Mouse (Mus musculus): ENCODE measurements at regions not wholly inside any gene's neighbourhood (a gene's known extent, or its start where the extent isn't known, plus 50 kb on each side); places are given as distances from the start of the nearest gene placed in this dataset.
A peak's percentile ranks its signal among the peaks of the same experiment; 100 is the strongest.

GRCm38 (mm10) chr4:22047730-22048455 is 116.8 kb downstream of the Faxc start:
- Histone ChIP-seq H3K9ac (ENCODE audit: low read length) (no peak overlapping the region), H3K4me3 (ENCODE audit: low read depth, low read length) (no peak overlapping the region), H3K4me1 (ENCODE audit: control insufficient read depth, insufficient read depth, low read length) (no peaks in the 10 kb centered on the region), H3K4me2 (ENCODE audit: low read length) (no peak overlapping the region), H3K27ac (ENCODE audit: low read depth, low read length) (no peak overlapping the region), H3K9me3 (replicated peaks; ENCODE audit: control insufficient read depth, low read length) (no peaks in the 10 kb centered on the region), H3K27me3 (replicated peaks; ENCODE audit: control insufficient read depth, insufficient read depth, low read length) (no peaks in the 10 kb centered on the region), H3K36me3 (ENCODE audit: control insufficient read depth, insufficient read depth, low read length) (no peaks in the 10 kb centered on the region)
- 52% methylated on average over 8 of the region's 8 CpGs for WGBS
- DNase-seq (ENCODE audit: low spot score) (no peak), ATAC-seq (no peak)

GRCm38 (mm10) chr4:22066785-22067433 is 135.8 kb downstream of the Faxc start:
- H3K36me3 ChIP-seq (ENCODE audit: control insufficient read depth, insufficient read depth, low read length), result no peaks in the 10 kb centered on the region
- H3K4me2 ChIP-seq (ENCODE audit: low read length), result peak overlapping the region; percentile 1; the same call in 1 of the 2 replicates
- H3K9ac ChIP-seq (ENCODE audit: low read length), result no peak overlapping the region
- H3K4me3 ChIP-seq (ENCODE audit: low read depth, low read length), result no peak overlapping the region
- DNase-seq (ENCODE audit: low spot score) (peak; percentile 86), ATAC-seq (peak; percentile 87)
- no peak overlapping the region for H3K27ac ChIP-seq (ENCODE audit: low read depth, low read length)
- H3K9me3 ChIP-seq (replicated peaks; ENCODE audit: control insufficient read depth, low read length), result no peaks in the 10 kb centered on the region; the same call in 1 of the 2 replicates
- H3K4me1 ChIP-seq (ENCODE audit: control insufficient read depth, insufficient read depth, low read length), result peaks cover 10% of the 10 kb centered on the region
- WGBS, result 7% methylated on average over 5 of the region's 5 CpGs
- H3K27me3 ChIP-seq (replicated peaks; ENCODE audit: control insufficient read depth, insufficient read depth, low read length), result no peaks in the 10 kb centered on the region

- peak; percentile 18 for ATAC-seq
- 43% methylated on average over 14 of the region's 14 CpGs for WGBS
- Histone ChIP-seq H3K27me3 (replicated peaks; ENCODE audit: control insufficient read depth, insufficient read depth, low read length) (no peaks in the 10 kb centered on the region), H3K4me1 (ENCODE audit: control insufficient read depth, insufficient read depth, low read length) (peaks cover 10% of the 10 kb centered on the region), H3K4me2 (ENCODE audit: low read length) (peak overlapping the region; percentile 25; the same call in 1 of the 2 replicates), H3K9ac (ENCODE audit: low read length) (no peak overlapping the region), H3K9me3 (replicated peaks; ENCODE audit: control insufficient read depth, low read length) (no peaks in the 10 kb centered on the region; the same call in 1 of the 2 replicates), H3K4me3 (ENCODE audit: low read depth, low read length) (no peak overlapping the region), H3K27ac (ENCODE audit: low read depth, low read length) (peak overlapping the region; percentile 35; the same call in 1 of the 2 replicates), H3K36me3 (ENCODE audit: control insufficient read depth, insufficient read depth, low read length) (no peaks in the 10 kb centered on the region)
- DNase-seq (ENCODE audit: low spot score), result peak; percentile 30
Observed at GRCm38 (mm10) chr4:22067678-22068299, 136.7 kb downstream of the Faxc start.

GRCm38 (mm10) chr4:22088209-22088787 is 157.2 kb downstream of the Faxc start:
- H3K4me3 ChIP-seq (ENCODE audit: low read depth, low read length), result no peak overlapping the region
- DNase-seq (ENCODE audit: low spot score) (peak; percentile 72), ATAC-seq (peak; percentile 75)
- H3K36me3 ChIP-seq (ENCODE audit: control insufficient read depth, insufficient read depth, low read length), result no peaks in the 10 kb centered on the region
- no peaks in the 10 kb centered on the region for H3K9me3 ChIP-seq (replicated peaks; ENCODE audit: control insufficient read depth, low read length)
- no peak overlapping the region for H3K4me2 ChIP-seq (ENCODE audit: low read length)
- H3K9ac ChIP-seq (ENCODE audit: low read length), result no peak overlapping the region
- H3K4me1 ChIP-seq (ENCODE audit: control insufficient read depth, insufficient read depth, low read length), result no peaks in the 10 kb centered on the region
- no peaks in the 10 kb centered on the region for H3K27me3 ChIP-seq (replicated peaks; ENCODE audit: control insufficient read depth, insufficient read depth, low read length)
- no peak overlapping the region for H3K27ac ChIP-seq (ENCODE audit: low read depth, low read length)
- 18% methylated on average over 3 of the region's 3 CpGs for WGBS

GRCm38 (mm10) chr4:22089637-22090041 is 158.5 kb downstream of the Faxc start:
- no peaks in the 10 kb centered on the region for H3K27me3 ChIP-seq (replicated peaks; ENCODE audit: control insufficient read depth, insufficient read depth, low read length)
- H3K36me3 ChIP-seq (ENCODE audit: control insufficient read depth, insufficient read depth, low read length), result no peaks in the 10 kb centered on the region
- H3K4me1 ChIP-seq (ENCODE audit: control insufficient read depth, insufficient read depth, low read length), result peaks cover 2% of the 10 kb centered on the region; the same call in 1 of the 2 replicates
- no peak overlapping the region for H3K4me2 ChIP-seq (ENCODE audit: low read length)
- H3K9ac ChIP-seq (ENCODE audit: low read length), result no peak overlapping the region
- no peak overlapping the region for H3K27ac ChIP-seq (ENCODE audit: low read depth, low read length)
- DNase-seq (ENCODE audit: low spot score) (no peak), ATAC-seq (no peak)
- H3K9me3 ChIP-seq (replicated peaks; ENCODE audit: control insufficient read depth, low read length), result no peaks in the 10 kb centered on the region
- WGBS, result 100% methylated on average over 1 of the region's 1 CpGs
- no peak overlapping the region for H3K4me3 ChIP-seq (ENCODE audit: low read depth, low read length)

- Histone ChIP-seq H3K4me3 (ENCODE audit: low read depth, low read length) (no peak overlapping the region), H3K4me1 (ENCODE audit: control insufficient read depth, insufficient read depth, low read length) (peaks cover 10% of the 10 kb centered on the region), H3K36me3 (ENCODE audit: control insufficient read depth, insufficient read depth, low read length) (no peaks in the 10 kb centered on the region), H3K9ac (ENCODE audit: low read length) (no peak overlapping the region), H3K27me3 (replicated peaks; ENCODE audit: control insufficient read depth, insufficient read depth, low read length) (no peaks in the 10 kb centered on the region), H3K9me3 (replicated peaks; ENCODE audit: control insufficient read depth, low read length) (no peaks in the 10 kb centered on the region), H3K27ac (ENCODE audit: low read depth, low read length) (no peak overlapping the region), H3K4me2 (ENCODE audit: low read length) (no peak overlapping the region)
- no peak for DNase-seq (ENCODE audit: low spot score)
- WGBS, result 82% methylated on average over 11 of the region's 11 CpGs
- no peak for ATAC-seq
Observed at GRCm38 (mm10) chr4:22090536-22090935, 159.4 kb downstream of the Faxc start.

GRCm38 (mm10) chr4:22092551-22092950 is 161.4 kb downstream of the Faxc start:
- Histone ChIP-seq H3K36me3 (ENCODE audit: control insufficient read depth, insufficient read depth, low read length) (no peaks in the 10 kb centered on the region), H3K4me3 (ENCODE audit: low read depth, low read length) (no peak overlapping the region), H3K9me3 (replicated peaks; ENCODE audit: control insufficient read depth, low read length) (no peaks in the 10 kb centered on the region), H3K4me1 (ENCODE audit: control insufficient read depth, insufficient read depth, low read length) (peaks cover 16% of the 10 kb centered on the region), H3K27me3 (replicated peaks; ENCODE audit: control insufficient read depth, insufficient read depth, low read length) (no peaks in the 10 kb centered on the region), H3K4me2 (ENCODE audit: low read length) (no peak overlapping the region), H3K27ac (ENCODE audit: low read depth, low read length) (no peak overlapping the region), H3K9ac (ENCODE audit: low read length) (no peak overlapping the region)
- WGBS, result 84% methylated on average over 4 of the region's 4 CpGs
- no peak for DNase-seq (ENCODE audit: low spot score)
- ATAC-seq, result no peak

- H3K4me1 ChIP-seq (ENCODE audit: control insufficient read depth, insufficient read depth, low read length), result peaks cover 16% of the 10 kb centered on the region
- 17% methylated on average over 11 of the region's 11 CpGs for WGBS
- H3K4me3 ChIP-seq (ENCODE audit: low read depth, low read length), result no peak overlapping the region
- peak overlapping the region; percentile 55 for H3K27ac ChIP-seq (ENCODE audit: low read depth, low read length)
- peak overlapping the region; percentile 27 for H3K4me2 ChIP-seq (ENCODE audit: low read length)
- H3K9ac ChIP-seq (ENCODE audit: low read length), result peak overlapping the region; percentile 46
- no peaks in the 10 kb centered on the region for H3K9me3 ChIP-seq (replicated peaks; ENCODE audit: control insufficient read depth, low read length)
- ATAC-seq (peak; percentile 78), DNase-seq (ENCODE audit: low spot score) (peak; percentile 75)
- H3K36me3 ChIP-seq (ENCODE audit: control insufficient read depth, insufficient read depth, low read length), result no peaks in the 10 kb centered on the region
- H3K27me3 ChIP-seq (replicated peaks; ENCODE audit: control insufficient read depth, insufficient read depth, low read length), result no peaks in the 10 kb centered on the region
Observed at GRCm38 (mm10) chr4:22095257-22096031, 164.3 kb downstream of the Faxc start.
